Mouse (Mus musculus) frontal cortex, postnatal 25 days (tissue): ENCODE data around the gene Plxdc1.
"Not testable (repeated sequence)": the region's sequence is repeated elsewhere in the genome, so short reads cannot be mapped to it uniquely, and the experiment has no call there.

Source experiments
- DNase-seq, 2 experiments: peaks; one replicate each; pipeline ENCODE4 v3.0.0; 2022; ENCODE audit warnings: low spot score in 2 of 2

Plxdc1 gene

GRCm38 (mm10) chr11:97955146-97955902 lies 30.9 kb downstream of the Plxdc1 start:
- DNase-seq: no peak

DNA sequence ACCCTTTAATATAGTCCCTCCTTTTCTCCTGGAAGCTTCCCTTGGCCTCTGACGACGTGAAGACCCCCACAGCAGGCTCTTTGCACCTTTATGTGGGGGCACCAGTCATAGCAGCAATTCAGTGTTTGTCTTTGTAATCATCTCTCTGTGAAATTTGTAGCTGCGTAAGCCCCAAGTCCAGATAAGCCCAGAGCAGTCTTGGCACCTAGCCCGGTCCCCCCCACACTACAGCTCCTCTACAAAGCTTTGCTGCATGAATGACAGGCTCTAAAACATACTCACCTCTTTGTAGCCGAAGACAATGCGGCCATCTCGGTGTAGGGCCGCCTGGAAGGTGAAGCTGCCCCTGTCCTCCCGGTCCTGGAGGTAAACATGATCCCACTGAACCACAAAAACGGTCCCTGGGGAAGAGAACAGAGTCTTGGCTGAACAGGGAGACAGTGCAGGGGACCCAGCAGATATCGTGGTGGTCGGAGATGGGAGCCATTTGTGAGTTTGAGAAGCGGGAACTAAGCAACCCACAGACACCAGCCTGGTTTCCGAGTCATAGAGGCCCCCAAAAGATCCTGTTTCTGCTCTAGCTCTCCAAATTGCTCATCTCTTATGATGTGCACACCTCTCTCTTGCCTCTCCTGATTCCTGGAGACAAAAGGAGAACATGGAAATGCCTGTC lies 31.6 kb downstream of the Plxdc1 start:
- DNase-seq: no peak

DNA sequence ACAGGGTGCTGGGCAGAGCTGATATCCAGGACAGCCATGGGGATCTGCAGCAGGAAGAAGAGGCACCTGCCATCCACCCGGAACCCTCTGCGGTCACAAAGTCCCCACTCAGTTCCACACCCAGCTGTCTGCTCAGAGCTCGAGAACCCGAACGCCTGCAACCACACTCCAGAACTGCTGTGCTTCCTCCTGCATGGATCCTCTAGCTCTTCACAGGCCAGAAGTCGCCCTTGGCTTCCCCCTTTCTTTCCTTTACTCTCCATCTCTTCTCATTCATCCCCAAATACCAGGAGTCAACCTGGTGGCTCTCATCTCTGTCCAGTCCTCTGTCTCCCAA lies 32.3 kb downstream of the Plxdc1 start:
- no peak for DNase-seq

DNA sequence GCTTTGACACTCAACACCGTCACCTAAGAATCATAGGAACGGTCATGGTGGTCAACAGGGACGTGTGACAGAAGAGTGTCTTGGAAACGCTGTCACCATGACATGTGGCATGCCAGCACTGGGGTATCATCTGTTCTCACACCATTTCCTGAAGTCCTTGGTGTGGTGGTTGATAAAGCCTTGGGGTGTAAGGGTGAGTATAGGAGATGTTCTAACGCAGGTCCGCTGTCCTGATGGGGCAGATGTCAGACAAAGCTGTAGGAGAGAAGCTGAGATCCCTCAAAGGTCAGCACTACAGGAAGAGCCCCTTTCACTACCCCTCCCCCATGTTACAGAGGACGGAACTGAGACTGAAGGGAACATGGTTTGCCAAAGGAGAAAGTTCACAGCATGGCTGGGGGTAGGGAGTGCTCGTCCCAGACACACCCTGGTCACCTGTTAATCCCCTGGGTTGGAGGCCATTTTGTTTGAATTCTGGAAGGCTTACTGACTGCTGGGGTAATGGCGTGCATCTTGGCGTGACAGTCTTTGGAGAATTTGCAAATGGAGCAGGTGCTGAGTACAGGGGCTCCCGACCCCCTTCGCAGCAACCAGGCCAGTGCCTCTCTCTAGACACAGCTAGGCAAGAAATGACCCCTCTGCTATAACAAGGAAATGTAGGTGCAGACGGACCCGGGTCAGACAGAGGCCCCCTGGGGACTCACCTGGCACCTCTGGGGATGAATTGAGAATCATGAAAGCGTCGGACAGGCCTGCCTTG lies 32.9 kb downstream of the Plxdc1 start:
- no peak for DNase-seq

- no peak for DNase-seq
These were observed 33.8 kb downstream of the Plxdc1 start for GRCm38 (mm10) chr11:97952367-97953006.

GRCm38 (mm10) chr11:97949703-97950475 lies 36.4 kb downstream of the Plxdc1 start:
- no peak for DNase-seq

GRCm38 (mm10) chr11:97947426-97947825 lies 38.8 kb downstream of the Plxdc1 start:
- no peak for DNase-seq

DNA sequence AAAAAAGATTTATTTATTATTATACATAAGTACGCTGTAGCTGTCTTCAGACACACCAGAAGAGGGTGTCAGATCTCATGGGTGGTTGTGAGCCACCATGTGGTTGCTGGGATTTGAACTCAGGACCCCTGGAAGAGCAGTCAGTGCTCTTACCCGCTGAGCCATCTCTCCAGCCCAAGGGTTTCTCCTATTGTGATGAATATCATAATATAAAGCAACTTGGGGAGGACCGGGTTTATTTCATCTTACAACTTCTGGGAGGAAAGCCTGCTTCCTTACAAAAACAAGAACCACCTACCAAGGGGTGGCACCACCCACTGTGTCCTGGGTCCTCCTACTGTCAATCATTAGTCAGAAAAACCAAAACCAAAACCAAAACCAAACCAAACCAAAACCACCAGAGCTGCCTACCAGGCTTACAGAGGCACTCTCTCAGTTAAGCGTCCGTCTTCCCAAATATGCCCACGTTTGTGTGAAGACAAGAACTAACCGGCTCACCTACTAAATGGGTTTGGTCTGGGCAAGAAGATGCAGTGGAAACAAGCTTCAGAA lies 40.4 kb downstream of the Plxdc1 start:
- not testable (repeated sequence) for DNase-seq

- no peak for DNase-seq
These were observed 41.2 kb downstream of the Plxdc1 start for GRCm38 (mm10) chr11:97945031-97945430.

DNA sequence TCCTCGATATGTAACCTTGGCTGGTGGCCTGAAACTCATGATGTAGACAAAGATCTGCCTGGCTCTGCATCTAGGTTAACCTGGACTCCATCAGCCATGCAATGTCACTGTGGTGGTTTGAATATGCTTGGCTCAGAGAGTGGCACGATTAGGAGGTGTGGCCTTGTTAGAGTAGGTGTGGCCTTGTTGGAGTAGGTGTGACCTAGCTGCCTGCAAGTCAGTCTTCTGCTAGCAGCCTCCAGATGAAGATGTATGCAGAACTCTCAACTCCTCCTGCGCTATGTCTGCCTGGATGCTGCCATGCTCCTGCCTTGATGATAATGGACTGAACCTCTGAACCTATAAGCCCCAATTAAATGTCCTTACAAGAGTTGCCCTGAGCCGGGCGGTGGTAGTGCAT lies 43.0 kb downstream of the Plxdc1 start:
- DNase-seq: no peak

- DNase-seq: no peak
These were observed 43.7 kb downstream of the Plxdc1 start for GRCm38 (mm10) chr11:97942420-97943111.

DNA sequence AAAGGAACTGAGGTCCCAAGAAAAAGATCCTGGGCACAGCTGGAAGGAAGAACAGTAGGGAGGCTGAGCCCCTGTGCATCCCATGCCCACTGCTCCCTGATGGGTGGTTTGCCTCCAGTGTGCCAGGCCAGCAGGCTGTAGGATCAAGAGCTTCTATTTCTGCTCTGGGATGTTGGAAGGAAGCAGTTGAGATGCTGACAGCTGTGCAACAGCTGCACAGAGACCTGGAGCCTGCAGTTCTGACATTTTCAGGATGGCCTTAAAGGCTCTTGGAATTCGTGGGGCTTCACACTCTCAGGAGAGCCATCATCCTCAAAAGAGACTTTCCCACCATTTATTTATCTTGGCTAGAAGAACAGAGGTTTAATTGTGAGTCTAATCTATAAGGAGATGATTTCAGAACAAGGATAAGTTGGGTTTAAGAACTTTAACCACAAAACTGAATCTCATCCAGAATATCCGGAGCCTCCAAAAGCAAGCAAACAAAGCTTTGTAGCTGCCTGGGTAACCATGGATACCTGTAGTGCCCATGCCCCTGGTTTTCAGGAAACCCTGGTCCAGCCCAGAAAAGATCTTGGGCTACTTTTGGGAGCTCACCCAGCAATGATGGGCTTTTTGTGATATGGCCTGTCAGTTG lies 48.7 kb downstream of the Plxdc1 start:
- DNase-seq: no peak

- peak; percentile 32 to 34 for DNase-seq
These were observed 49.5 kb downstream of the Plxdc1 start for GRCm38 (mm10) chr11:97936758-97937157.

DNA sequence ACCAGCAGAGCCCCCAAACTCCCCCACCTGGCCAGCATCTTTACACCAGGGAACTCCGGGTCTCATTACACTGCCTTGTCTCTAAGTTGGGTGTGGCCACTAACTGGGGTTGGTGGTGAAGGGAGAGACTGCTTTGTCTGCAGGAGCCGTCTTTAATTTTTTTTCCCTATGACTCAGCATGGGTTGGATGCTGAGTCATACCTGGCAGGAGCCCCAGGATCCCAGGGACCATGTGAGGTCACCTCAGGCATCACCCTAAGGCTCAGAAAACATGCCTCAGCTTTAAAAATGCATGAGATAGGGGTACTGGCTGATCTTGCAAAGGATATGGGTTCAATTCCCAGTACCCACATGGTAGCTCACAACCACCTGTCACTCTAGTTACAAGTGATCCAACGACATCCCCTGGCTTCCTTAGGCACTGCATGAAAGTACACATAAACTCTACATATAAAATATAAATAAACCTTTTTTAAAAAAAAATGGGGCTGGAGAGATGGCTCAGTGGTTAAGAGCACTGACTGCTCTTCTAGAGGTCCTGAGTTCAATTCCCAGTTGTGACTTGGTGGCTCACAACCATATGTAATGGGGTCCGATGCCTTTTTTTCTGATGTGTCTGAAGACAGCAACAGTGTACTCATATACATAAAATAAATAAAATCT lies 50.2 kb downstream of the Plxdc1 start:
- DNase-seq: no peak

DNA sequence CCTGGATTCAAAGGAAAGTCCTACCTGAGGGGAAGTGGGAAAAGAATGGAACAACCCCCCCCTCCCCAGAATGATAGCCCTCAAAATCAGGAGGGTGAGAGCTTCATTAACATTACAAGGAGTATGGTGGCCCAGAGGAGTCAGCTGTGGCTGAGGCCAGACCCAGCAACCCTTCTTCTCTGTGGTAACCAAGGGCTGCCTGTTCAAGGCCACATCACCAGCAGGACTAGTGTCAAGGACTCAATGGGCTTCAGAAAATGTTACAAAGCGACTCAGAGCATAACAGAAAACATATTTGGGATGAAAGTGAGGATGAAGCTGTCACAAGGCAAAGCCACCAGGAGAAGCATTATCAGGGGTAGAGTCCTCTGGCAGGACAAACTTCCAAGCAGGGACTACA lies 52.7 kb downstream of the Plxdc1 start:
- DNase-seq: no peak

GRCm38 (mm10) chr11:97928905-97929304 lies 57.3 kb downstream of the Plxdc1 start:
- no peak for DNase-seq

- no peak for DNase-seq
These were observed 62.0 kb downstream of the Plxdc1 start for GRCm38 (mm10) chr11:97924217-97924616.

- no peak for DNase-seq
These were observed 62.6 kb downstream of the Plxdc1 start for GRCm38 (mm10) chr11:97923639-97924038.

DNA sequence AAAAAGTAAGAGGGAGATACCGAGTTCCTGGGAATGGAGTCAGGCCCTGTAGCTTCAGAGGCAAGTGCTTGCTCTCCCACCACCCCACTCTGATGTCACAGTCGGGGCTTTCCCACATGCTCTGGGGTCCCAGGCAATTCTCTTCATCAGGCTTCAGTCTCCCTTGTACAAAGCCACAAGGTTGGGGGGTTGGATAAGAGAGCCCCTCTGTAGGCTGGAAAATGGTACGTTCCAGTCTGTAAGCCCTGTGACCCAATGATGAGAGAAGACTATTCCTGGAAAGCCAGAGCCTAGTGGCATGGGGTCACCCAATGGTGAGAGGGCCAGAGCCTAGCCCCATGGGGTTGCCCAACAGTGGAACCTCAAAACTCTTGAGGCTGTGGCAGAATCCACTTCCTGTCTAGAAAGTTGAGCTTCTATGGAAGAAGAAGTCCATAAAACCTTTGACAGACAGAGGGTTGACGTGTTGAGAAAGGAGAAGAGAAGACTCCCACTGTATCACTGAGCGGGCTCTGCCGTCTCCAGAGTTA lies 70.2 kb downstream of the Plxdc1 start:
- DNase-seq: no peak
